Mouse (Mus musculus): Measurements from ENCODE around the gene Ilkap. TPM values are rescaled to one million over a fixed set of nuclear protein-coding genes. Genes with fewer than 3 reads are reported as not detected.
A peak's percentile ranks its signal among the peaks of the same experiment; 100 is the strongest.

The Ilkap gene
- 10 to 100 TPM; 54.5 to 62.4 TPM for total RNA-seq (2021)

DNA sequence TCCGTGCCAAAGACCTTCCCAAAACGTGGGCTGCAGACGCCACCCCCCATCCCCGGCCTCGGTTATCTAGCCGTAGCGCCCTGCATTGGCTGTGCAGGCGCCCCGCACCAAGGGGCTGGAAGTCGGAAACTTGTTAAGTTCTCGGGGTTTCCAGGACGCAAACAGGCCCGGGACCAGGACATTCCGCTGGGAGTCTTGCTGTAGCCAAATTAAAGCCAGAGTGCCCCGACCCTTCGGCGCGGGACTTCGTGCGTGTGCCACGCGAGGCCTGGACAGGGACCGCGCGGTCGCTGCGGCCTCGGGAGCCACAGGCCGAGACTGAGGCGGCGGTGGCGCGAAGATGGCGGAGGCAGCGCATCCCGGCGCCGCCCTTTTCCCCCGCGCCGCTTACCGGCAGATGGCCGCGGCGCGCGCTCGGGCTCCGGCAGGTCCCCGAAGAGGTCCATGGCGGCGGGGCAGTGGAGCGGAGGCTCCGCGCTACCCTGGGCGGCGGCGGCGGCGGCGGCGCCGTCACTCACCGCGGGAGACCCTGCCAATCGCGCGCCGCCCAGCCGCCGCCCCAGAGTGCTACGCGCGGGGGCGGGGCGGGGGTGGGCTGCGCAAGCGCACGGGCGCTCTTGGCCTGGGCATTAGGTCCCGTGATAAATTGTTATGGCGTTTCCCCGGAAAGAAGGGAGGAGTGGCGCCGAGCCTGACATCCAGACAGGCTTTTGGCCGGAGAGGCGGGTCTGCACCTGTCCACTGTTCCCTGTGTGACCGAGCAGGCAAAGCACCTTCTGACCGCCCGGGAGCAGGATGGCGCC, at the start of gene Ilkap:
Gene Ilkap (minus strand): TSS at position 556 of the 803 bp plus-strand sequence.
- peak; percentile 74 to 81 for DNase-seq (ENCODE audit: low spot score in 2 of 2)
- intact Hi-C loops (cut with DNase I) = no loop called here

GRCm38 (mm10) chr1:91446511-91446910, 47.9 kb upstream of the Ilkap start:
- DNase-seq (ENCODE audit: low spot score in 2 of 2) = no peak
- intact Hi-C loops (cut with DNase I) = no loop called here

- DNase-seq (ENCODE audit: low spot score in 2 of 2) = peak in 1 of 2 experiments; percentile 26
- intact Hi-C loops (cut with DNase I) = no loop called here
These were observed 47.4 kb upstream of the Ilkap start for GRCm38 (mm10) chr1:91446060-91446459.

DNA sequence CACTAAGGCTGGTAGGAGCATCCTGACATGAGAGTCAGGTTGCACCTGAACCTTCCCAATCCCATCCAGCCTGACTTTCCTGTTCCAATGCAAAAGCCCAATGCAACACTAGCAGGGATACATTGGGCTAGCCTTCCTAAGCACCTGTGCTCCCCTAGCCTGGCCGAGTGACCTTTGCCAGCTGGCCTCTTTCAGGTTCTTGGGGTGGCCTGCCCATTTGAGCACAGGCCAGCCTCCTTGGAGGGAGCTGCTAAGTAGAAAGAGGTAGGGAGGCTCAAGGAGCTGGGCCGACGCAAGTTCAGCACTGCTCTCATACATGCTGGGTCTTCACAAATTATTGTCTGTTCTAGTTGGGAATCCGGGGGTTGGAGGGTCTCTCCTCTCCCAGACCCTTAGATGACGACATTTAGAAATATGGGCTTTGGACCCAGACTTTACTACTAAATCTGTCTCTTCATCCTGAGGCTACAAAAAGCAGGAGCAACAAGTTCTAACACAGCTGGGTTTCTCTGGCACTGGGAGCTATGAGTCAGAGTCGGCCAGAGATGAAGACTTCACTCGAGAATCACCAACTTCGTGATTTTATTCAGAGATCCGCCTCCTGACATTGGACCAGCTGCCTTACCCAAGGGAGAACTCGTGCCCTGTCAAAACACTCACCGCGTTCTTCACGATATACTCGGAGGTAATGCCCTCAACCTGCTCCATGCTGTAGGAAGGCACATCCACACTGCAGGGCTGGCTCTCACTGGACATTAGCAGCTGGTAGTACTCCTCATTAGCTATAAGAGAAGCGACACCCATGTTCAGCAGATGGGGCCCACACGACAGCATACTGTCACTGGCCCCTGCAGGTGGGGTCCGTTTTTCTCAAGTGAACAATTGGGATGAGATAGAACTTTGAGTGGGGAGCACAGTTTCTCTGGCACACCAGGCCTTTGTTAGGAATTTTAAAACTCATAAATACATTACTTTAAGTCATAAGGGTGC, 46.5 kb upstream of the Ilkap start:
- intact Hi-C loops (cut with DNase I) = no loop called here
- DNase-seq (ENCODE audit: low spot score in 2 of 2) = peak; percentile 33 to 36

DNA sequence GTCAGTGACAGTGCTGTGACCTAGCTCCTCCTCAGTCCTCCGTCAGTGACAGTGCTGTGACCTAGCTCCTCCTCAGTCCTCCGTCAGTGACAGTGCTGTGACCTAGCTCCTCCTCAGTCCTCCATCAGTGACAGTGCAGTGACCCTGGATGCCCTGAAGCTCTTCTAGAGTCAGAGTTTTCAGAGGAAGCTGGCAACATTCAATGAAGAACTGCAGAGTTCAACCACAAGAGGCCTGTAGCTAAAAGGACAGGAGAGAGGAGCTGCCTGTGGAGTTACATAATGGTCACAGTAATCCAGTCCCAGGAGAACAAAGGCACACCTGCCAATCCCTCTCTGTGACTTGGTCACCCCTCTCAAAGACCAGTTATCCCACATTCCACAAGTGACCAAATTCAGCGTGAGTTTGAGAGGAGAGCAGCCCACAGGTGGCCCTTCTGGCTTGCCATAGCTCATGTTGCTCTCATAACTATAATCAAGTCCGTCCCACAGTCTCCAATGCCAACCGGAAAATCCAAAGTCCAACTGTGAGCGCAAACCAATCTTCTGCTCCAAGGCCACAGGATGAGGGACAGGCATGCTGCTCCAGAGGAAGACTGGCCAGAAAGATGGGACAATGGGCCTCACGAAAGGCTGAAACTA, 43.9 kb upstream of the Ilkap start:
- DNase-seq (ENCODE audit: low spot score in 2 of 2) = no peak
- intact Hi-C loops (cut with DNase I) = no loop called here

- no peak for DNase-seq (ENCODE audit: low spot score in 2 of 2)
- intact Hi-C loops (cut with DNase I) = no loop called here
These were observed 43.2 kb upstream of the Ilkap start for GRCm38 (mm10) chr1:91441855-91442254.

- intact Hi-C loops (cut with DNase I) = no loop called here
- no peak for DNase-seq (ENCODE audit: low spot score in 2 of 2)
These were observed 41.2 kb upstream of the Ilkap start for GRCm38 (mm10) chr1:91439776-91440175.

DNA sequence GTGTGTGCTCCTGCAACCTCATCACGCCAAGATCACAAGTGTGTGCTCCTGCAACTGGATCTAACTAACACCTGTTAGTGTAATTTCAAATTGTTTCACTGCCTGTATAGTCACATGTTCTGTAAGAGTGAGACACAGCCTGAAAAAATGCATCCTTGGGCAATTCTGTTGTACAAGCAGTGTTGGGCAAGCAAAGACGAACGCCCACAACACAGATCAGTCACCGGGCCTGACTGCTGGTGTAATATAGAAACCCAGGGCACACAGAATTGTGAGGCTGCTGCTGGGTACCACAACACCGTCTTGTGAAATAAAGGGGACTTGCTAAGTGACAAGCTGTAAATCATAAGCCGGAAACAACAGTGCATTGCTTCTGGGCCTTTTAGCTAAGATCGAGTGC, 39.0 kb upstream of the Ilkap start:
- intact Hi-C loops (cut with DNase I) = no loop called here
- no peak for DNase-seq (ENCODE audit: low spot score in 2 of 2)

GRCm38 (mm10) chr1:91437083-91437400, 38.4 kb upstream of the Ilkap start:
- DNase-seq (ENCODE audit: low spot score in 2 of 2) = no peak
- intact Hi-C loops (cut with DNase I) = no loop called here

- no peak for DNase-seq (ENCODE audit: low spot score in 2 of 2)
- intact Hi-C loops (cut with DNase I) = no loop called here
These were observed 37.9 kb upstream of the Ilkap start for GRCm38 (mm10) chr1:91436380-91437082.

DNA sequence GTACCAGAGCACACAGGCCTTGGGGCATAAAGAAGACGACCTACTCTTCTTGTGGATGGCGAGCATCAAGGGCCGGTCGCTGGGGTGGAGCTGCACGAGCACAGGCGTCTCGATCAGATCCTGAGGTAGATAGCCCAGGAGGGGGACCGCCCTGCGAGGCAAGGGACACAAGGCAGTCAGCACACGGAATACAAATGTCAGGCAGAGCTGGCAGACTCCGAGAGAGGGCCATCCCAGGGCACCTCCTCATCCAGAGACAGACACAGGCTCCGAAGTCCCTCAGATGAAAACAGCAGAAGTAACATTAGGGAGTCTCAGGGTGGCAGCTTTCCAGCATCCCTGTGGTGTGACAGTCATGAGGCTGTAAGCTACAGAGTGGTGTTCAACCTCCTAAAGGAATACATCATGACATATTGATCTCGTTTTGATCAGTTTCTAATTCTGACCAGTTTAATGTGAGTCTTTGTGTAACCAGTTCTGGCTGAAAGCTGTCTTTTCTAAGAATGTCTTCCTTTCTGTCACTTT, 37.1 kb upstream of the Ilkap start:
- DNase-seq (ENCODE audit: low spot score in 2 of 2) = no peak
- intact Hi-C loops (cut with DNase I) = no loop called here

- intact Hi-C loops (cut with DNase I) = no loop called here
- no peak for DNase-seq (ENCODE audit: low spot score in 2 of 2)
These were observed 36.3 kb upstream of the Ilkap start for GRCm38 (mm10) chr1:91434905-91435304.

GRCm38 (mm10) chr1:91430761-91431160, 32.1 kb upstream of the Ilkap start:
- no peak for DNase-seq (ENCODE audit: low spot score in 2 of 2)
- intact Hi-C loops (cut with DNase I) = no loop called here

DNA sequence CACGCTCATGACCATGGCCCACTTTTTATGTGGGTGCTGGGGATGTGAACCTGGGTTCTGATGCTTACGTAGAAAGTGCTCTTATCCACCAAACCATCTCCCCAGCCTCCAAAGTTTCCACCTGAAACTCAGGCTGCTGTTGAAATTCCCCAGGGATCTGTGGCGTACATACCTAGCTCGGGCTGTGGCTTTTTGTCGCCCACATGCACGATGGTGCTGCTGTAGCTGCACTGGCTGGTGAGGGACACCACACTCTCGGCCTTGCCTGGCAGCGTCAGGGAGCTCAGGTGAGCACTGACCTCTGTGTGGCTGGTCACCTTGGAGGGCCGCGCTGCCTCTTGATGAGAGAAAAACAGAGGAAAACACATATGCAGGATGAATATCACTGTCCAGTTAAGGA, 30.6 kb upstream of the Ilkap start:
- intact Hi-C loops (cut with DNase I) = loop anchor here (5.0 kb wide), 1 partner anchor 33 kb away; no protein-coding TSS in a partner anchor

GRCm38 (mm10) chr1:91428614-91429013, 30.0 kb upstream of the Ilkap start:
- peak; percentile 61 to 73 for DNase-seq (ENCODE audit: low spot score in 2 of 2)
- intact Hi-C loops (cut with DNase I) = loop anchor here (1.0 to 5.0 kb wide), 2 partner anchors 34 to 55 kb away; no protein-coding TSS in a partner anchor

More for the DNA sequence above, 30.6 kb upstream of the Ilkap start:
- DNase-seq (ENCODE audit: low spot score in 2 of 2) = no peak

DNA sequence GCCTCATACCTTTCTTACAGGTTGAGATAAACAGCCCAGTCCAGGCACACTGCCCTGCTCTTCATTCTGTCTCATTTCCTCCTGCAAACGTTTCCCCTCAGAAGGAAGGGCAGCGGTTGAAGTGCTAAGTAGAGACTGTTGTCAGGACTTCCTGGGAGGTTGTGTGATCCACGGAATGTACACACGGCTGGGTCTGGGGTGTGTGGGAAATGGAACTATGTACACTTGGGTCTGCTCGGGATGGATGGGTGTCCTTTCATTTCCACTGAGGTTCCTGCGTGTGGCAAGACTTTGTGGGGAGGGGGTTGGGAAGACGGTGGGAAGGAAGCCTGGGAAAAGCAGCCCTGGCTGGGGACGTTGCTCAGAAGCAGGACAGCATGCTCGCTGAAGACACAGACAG, 27.8 kb upstream of the Ilkap start:
- no peak for DNase-seq (ENCODE audit: low spot score in 2 of 2)
- intact Hi-C loops (cut with DNase I) = loop anchor here (5.0 kb wide), 1 partner anchor 36 kb away; no protein-coding TSS in a partner anchor

DNA sequence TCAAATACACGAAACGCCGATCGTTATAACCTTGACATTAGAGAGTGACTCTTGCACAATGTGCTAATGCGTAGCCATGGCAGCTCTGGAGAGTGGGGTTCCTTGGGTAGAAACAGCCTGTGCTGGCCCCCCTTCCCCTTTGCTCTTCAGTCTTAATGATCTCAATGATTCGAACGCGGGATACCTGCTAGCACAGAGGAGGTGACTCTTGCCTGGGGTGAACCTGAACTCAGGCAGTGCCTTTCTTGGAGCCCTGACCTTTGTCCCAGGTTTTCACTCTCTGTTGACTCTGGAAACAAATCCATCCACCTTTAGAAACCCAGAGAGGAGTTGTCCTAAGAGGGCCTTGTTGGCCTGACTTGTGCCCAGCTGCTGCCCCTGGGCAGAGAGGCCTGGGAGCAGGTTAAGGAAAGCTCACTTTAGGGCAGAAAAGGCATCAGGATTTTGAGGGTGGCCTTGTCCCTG, 22.0 kb upstream of the Ilkap start:
- DNase-seq (ENCODE audit: low spot score in 2 of 2) = no peak
- intact Hi-C loops (cut with DNase I) = no loop called here

GRCm38 (mm10) chr1:91419862-91420600, 21.4 kb upstream of the Ilkap start:
- DNase-seq (ENCODE audit: low spot score in 2 of 2) = no peak
- intact Hi-C loops (cut with DNase I) = no loop called here
